Mouse (Mus musculus) ZHBTc4 (cell line): Measurements from ENCODE around the gene Gm28998.
"Not testable (repeated sequence)": the region's sequence is repeated elsewhere in the genome, so short reads cannot be mapped to it uniquely, and the experiment has no call there.

Source experiments
- DNase-seq: peaks from one replicate; pipeline ENCODE4 v3.0.0-alpha.2; 2011; ENCODE audit warnings: low read depth, low spot score

Gene Gm28998

DNA sequence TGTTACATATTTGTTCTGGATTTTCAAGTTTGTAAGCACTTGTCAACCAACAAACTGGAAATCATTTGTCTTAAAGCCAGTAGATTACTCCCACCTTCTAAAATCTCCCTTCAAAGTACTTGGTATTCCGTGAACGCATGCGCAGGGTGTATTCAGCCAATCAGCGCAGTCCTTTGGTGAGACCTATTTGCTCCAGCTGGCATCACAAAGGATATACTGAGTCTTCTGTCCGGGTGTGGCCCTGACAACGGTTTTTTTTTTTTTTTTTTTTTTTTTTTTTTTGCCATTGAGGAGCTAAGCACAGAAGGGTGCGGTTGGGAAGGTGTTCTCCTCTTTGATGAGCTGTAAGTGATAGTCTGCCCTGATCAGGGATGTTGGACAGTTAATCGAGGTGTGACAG is at the start of gene Gm28998:
Gene Gm28998, plus strand, starts transcription at position 301 of the 400 bp plus-strand sequence.
- not testable (repeated sequence) for DNase-seq
